Mouse (Mus musculus) mouse trophoblast stem cell (cell line): Measurements from ENCODE around the gene Dnah5.
"Not testable (repeated sequence)": the region's sequence is repeated elsewhere in the genome, so short reads cannot be mapped to it uniquely, and the experiment has no call there.

Source experiments
- in situ Hi-C, 2 experiments: fragments of 300-500 bp; cut with MseI, MboI; formaldehyde crosslinking; loops; 2 replicates in 1 of 2; 3 replicates in 1 of 2; pipeline ENCODE4 v1.15.1; 2025

Gene Dnah5

GRCm38 (mm10) chr15:28307131-28307530 lies 103.6 kb downstream of the Dnah5 start:
- in situ Hi-C loops = no loop called here

- in situ Hi-C loops = no loop called here
These were observed 104.3 kb downstream of the Dnah5 start for GRCm38 (mm10) chr15:28307884-28308283.

- in situ Hi-C loops = no loop called here
These were observed 107.0 kb downstream of the Dnah5 start for GRCm38 (mm10) chr15:28310516-28310915.

- in situ Hi-C loops = no loop called here
These were observed 109.9 kb downstream of the Dnah5 start for GRCm38 (mm10) chr15:28313451-28313850.

GRCm38 (mm10) chr15:28315812-28316528 lies 112.4 kb downstream of the Dnah5 start:
- in situ Hi-C loops = no loop called here

GRCm38 (mm10) chr15:28322533-28322932 lies 119.0 kb downstream of the Dnah5 start:
- in situ Hi-C loops = no loop called here

- in situ Hi-C loops = no loop called here
These were observed 123.4 kb downstream of the Dnah5 start for GRCm38 (mm10) chr15:28326985-28327384.

- in situ Hi-C loops = no loop called here
These were observed 123.9 kb downstream of the Dnah5 start for GRCm38 (mm10) chr15:28327441-28327840.

GRCm38 (mm10) chr15:28341151-28341550 lies 137.6 kb downstream of the Dnah5 start:
- in situ Hi-C loops = no loop called here

GRCm38 (mm10) chr15:28367561-28367960 lies 164.0 kb downstream of the Dnah5 start:
- in situ Hi-C loops = no loop called here

- in situ Hi-C loops = no loop called here
These were observed 166.9 kb downstream of the Dnah5 start for GRCm38 (mm10) chr15:28370431-28370830.

GRCm38 (mm10) chr15:28371506-28371905 lies 168.0 kb downstream of the Dnah5 start:
- in situ Hi-C loops = no loop called here

- in situ Hi-C loops = no loop called here
These were observed 170.8 kb downstream of the Dnah5 start for GRCm38 (mm10) chr15:28374394-28374793.

GRCm38 (mm10) chr15:28380909-28381308 lies 177.4 kb downstream of the Dnah5 start:
- in situ Hi-C loops = no loop called here

- in situ Hi-C loops = not testable (repeated sequence)
These were observed 190.2 kb downstream of the Dnah5 start for GRCm38 (mm10) chr15:28393723-28394122.

- in situ Hi-C loops = no loop called here
These were observed 191.9 kb downstream of the Dnah5 start for GRCm38 (mm10) chr15:28395481-28395880.

GRCm38 (mm10) chr15:28398472-28398871 lies 194.9 kb downstream of the Dnah5 start:
- in situ Hi-C loops = no loop called here

- in situ Hi-C loops = no loop called here
These were observed 195.7 kb downstream of the Dnah5 start for GRCm38 (mm10) chr15:28399258-28399657.

- in situ Hi-C loops = no loop called here
These were observed 201.1 kb downstream of the Dnah5 start for GRCm38 (mm10) chr15:28404630-28405029.

- in situ Hi-C loops = no loop called here
These were observed 201.6 kb downstream of the Dnah5 start for GRCm38 (mm10) chr15:28405136-28405535.

GRCm38 (mm10) chr15:28439702-28440101 lies 236.2 kb downstream of the Dnah5 start:
- in situ Hi-C loops = no loop called here

GRCm38 (mm10) chr15:28444494-28444893 lies 240.9 kb downstream of the Dnah5 start:
- in situ Hi-C loops = no loop called here

- in situ Hi-C loops = not testable (repeated sequence)
These were observed 257.7 kb downstream of the Dnah5 start for GRCm38 (mm10) chr15:28461091-28461778.
